Mouse (Mus musculus) gastrocnemius, postnatal 36 days (tissue): ENCODE data around the gene Catsperg1. TPM values are rescaled to one million over a fixed set of nuclear protein-coding genes. Genes with fewer than 3 reads are reported as not detected.
"Not testable (repeated sequence)": the region's sequence is repeated elsewhere in the genome, so short reads cannot be mapped to it uniquely, and the experiment has no call there.

Source experiments
- DNase-seq, 2 experiments: peaks; one replicate each; pipeline ENCODE4 v3.0.0; 2022
- intact Hi-C: fragments of 180-260 bp; cut with DNase I; formaldehyde crosslinking; loops from one replicate; pipeline ENCODE4 v1.15.1; 2025
- total RNA-seq, 2 experiments: library from RNA; stranded (reverse); gene quantifications; 2 replicates each; pipeline ENCODE4 v1.2.3; 2021

Gene Catsperg1
- total RNA-seq, 2 experiments from 2014 or later: 0.22 TPM; not detected in 1

- intact Hi-C loops: no loop called here
- no peak for DNase-seq
Observed at GRCm38 (mm10) chr7:29146625-29147367, 67.0 kb downstream of the Catsperg1 start.

GRCm38 (mm10) chr7:29144006-29144405, 69.8 kb downstream of the Catsperg1 start:
- DNase-seq: no peak
- intact Hi-C loops: no loop called here

- DNase-seq: no peak
- intact Hi-C loops: no loop called here
Observed at GRCm38 (mm10) chr7:29141416-29141815, 72.4 kb downstream of the Catsperg1 start.

- DNase-seq, intact Hi-C loops: not testable (repeated sequence)
Observed at GRCm38 (mm10) chr7:29139237-29139636, 74.6 kb downstream of the Catsperg1 start.

- DNase-seq: no peak
- intact Hi-C loops: no loop called here
Observed at GRCm38 (mm10) chr7:29137429-29137828, 76.4 kb downstream of the Catsperg1 start.

- DNase-seq: no peak
- intact Hi-C loops: no loop called here
Observed at GRCm38 (mm10) chr7:29134693-29135386, 79.0 kb downstream of the Catsperg1 start, which contains the start of gene Rasgrp4. Gene Rasgrp4, plus strand, starts transcription at chr7:29134851.

- no peak for DNase-seq
- intact Hi-C loops: no loop called here
Observed at GRCm38 (mm10) chr7:29134230-29134629, 79.6 kb downstream of the Catsperg1 start.

Other genes starting within 250 kb of the Catsperg1 start
- 100 to 1,000 TPM; 119 to 125 TPM for gene Eif3k, start 232.2 kb downstream of the Catsperg1 start, total RNA-seq
- under 1 TPM; 0.27 to 0.46 TPM for gene Map4k1, start 232.0 kb downstream of the Catsperg1 start, total RNA-seq
- 1,000 to 10,000 TPM; 1,495 to 1,823 TPM for gene Ryr1, start 88.9 kb downstream of the Catsperg1 start, total RNA-seq
- gene Rasgrp4, start 79.2 kb downstream of the Catsperg1 start, total RNA-seq: under 1 TPM; 0.54 to 0.77 TPM
- 10 to 100 TPM; 10.7 to 11.7 TPM for gene Fam98c, start 57.8 kb downstream of the Catsperg1 start, total RNA-seq
- under 1 TPM; 0.25 to 0.26 TPM for gene Ggn, start 43.8 kb downstream of the Catsperg1 start, total RNA-seq
- 1 to 10 TPM in 1 of 2 experiments, under 1 TPM in 1; 0.59 to 1.2 TPM for gene Spred3, start 43.6 kb downstream of the Catsperg1 start, total RNA-seq
- gene Psmd8, start 33.3 kb downstream of the Catsperg1 start, total RNA-seq: 100 to 1,000 TPM; 155 to 172 TPM
- under 1 TPM; 0.91 to 0.97 TPM for gene Kcnk6, start 18.5 kb upstream of the Catsperg1 start, total RNA-seq
- 10 to 100 TPM; 36.0 to 41.1 TPM for gene Yif1b, start 24.3 kb upstream of the Catsperg1 start, total RNA-seq
- under 1 TPM; 0.28 to 0.86 TPM for gene 2200002D01Rik, start 34.4 kb upstream of the Catsperg1 start, total RNA-seq
- gene Spint2, start 67.9 kb upstream of the Catsperg1 start, total RNA-seq: 1 to 10 TPM; 4.1 to 4.5 TPM
- 1 to 10 TPM; 3.3 to 3.5 TPM for gene Ppp1r14a, start 75.3 kb upstream of the Catsperg1 start, total RNA-seq
- gene Dpf1, start 89.9 kb upstream of the Catsperg1 start, total RNA-seq: 1 to 10 TPM; 1.9 to 2.3 TPM